ENCODE assay signal across 33 mouse cellular contexts in the genomic region with DNA sequence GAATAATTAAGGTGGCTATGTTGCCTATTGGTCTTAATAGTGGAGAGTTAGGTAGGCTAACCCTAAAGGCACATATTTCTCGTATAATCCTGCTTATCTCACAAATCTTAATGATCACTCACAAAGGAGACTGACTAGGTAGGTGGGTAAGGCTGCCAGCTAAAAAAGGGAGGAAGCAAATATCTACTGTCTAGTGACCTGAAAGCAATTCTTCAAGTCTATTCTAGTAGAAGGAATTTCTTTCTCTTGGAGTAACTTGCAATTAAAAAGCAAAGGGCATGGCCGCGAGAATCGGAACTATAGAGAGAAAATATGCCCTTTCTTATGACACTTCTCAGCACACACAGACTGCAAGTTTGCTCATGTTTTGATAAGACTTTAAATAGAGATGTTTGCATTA.
"Had no signal": no experiment of that assay in that cellular context is flagged by ENCODE, and none has a peak within 500 bp of the region (broad histone marks: within the 10 kb centered on the region; RNA-seq: fewer than 3 reads in every experiment).

No protein-coding gene starts in this region.

- H3K9ac ChIP-seq: heart, embryonic 12.5 days; heart, embryonic 13.5 days; heart, embryonic 15.5 days; hindbrain, embryonic 12.5 days; hindbrain, embryonic 13.5 days; hindbrain, embryonic 14.5 days; hindbrain, embryonic 15.5 days; intestine, embryonic 15.5 days; kidney, embryonic 15.5 days had no signal

- H3K27me3 ChIP-seq: heart, embryonic 12.5 days; heart, embryonic 13.5 days; heart, embryonic 15.5 days; hindbrain, embryonic 12.5 days; hindbrain, embryonic 13.5 days; hindbrain, embryonic 15.5 days; intestine, embryonic 15.5 days; kidney, embryonic 15.5 days had no signal

- H3K36me3 ChIP-seq: heart, embryonic 10.5 days; heart, embryonic 12.5 days; heart, embryonic 13.5 days; heart, embryonic 15.5 days; hindbrain, embryonic 10.5 days; hindbrain, embryonic 12.5 days; hindbrain, embryonic 13.5 days; hindbrain, embryonic 15.5 days; intestine, embryonic 15.5 days; kidney, embryonic 15.5 days had no signal

- DNase-seq: heart, postnatal 10 days; heart, postnatal 14 days; heart, postnatal 36 days; kidney, adult 11 months; kidney, adult 18-20 months; kidney, adult 2 months; kidney, adult 8-10 months; kidney, adult 9 months; kidney, postnatal 10 days; kidney, postnatal 14 days; kidney, postnatal 25 days; kidney, postnatal 36 days; kidney, postnatal 4 days; layer of hippocampus, adult 9-11 months; layer of hippocampus, postnatal 36 days had no signal

- H3K9me3 ChIP-seq: heart, embryonic 10.5 days; heart, embryonic 12.5 days; heart, embryonic 13.5 days; heart, embryonic 15.5 days; hindbrain, embryonic 10.5 days; hindbrain, embryonic 12.5 days; hindbrain, embryonic 13.5 days; hindbrain, embryonic 15.5 days; intestine, embryonic 15.5 days; kidney, embryonic 15.5 days had no signal

- H3K4me3 ChIP-seq: heart, embryonic 10.5 days; heart, embryonic 12.5 days; heart, embryonic 13.5 days; heart, embryonic 15.5 days; hindbrain, embryonic 10.5 days; hindbrain, embryonic 12.5 days; hindbrain, embryonic 13.5 days; hindbrain, embryonic 15.5 days; intestine, embryonic 15.5 days; kidney, embryonic 15.5 days; layer of hippocampus, adult 2 months had no signal

- ATAC-seq: hindbrain, postnatal 0 days; inflammation-experienced regulatory T-cells, adult 6 months; intestine, embryonic 16.5 days; intestine, postnatal 0 days had no signal

- H3K4me1 ChIP-seq: heart, embryonic 10.5 days; heart, embryonic 12.5 days had no signal

- H3K27ac ChIP-seq: heart, embryonic 10.5 days; heart, embryonic 13.5 days; heart, embryonic 15.5 days; hindbrain, embryonic 10.5 days; hindbrain, embryonic 12.5 days; hindbrain, embryonic 13.5 days; hindbrain, embryonic 14.5 days; hindbrain, embryonic 15.5 days; intestine, embryonic 15.5 days; kidney, embryonic 15.5 days; kidney, postnatal 0 days; layer of hippocampus, adult 2 months had no signal

- H3K4me2 ChIP-seq: heart, embryonic 11.5 days; heart, embryonic 12.5 days; heart, embryonic 13.5 days; heart, embryonic 15.5 days; hindbrain, embryonic 12.5 days; hindbrain, embryonic 13.5 days; hindbrain, embryonic 14.5 days; hindbrain, embryonic 15.5 days; intestine, embryonic 15.5 days; kidney, embryonic 15.5 days had no signal
